Mouse (Mus musculus) limb, embryonic 14.5 days (tissue): ENCODE results near the gene Ddx51. TPM values are rescaled to one million over a fixed set of nuclear protein-coding genes. Genes with fewer than 3 reads are reported as not detected.

Experiments used
- ATAC-seq: fragments of 200-750 bp; cut with Nextera tagmentation; 2 replicates; pipeline ENCODE4 v1.8.0; 2017; ENCODE audit warnings: low read depth, moderate number of reproducible peaks, moderate TSS enrichment; ENCODE audit not compliant: low FRiP score
- DNase-seq: peaks from one replicate; pipeline ENCODE4 v3.0.0-alpha.2; 2015; ENCODE audit warnings: low spot score
- H3K27ac ChIP-seq: fragments of 300-500 bp; sonication (generic); replicated peaks from 2 replicates; pipeline ENCODE4 v1.5.1; 2014; ENCODE audit warnings: low read depth, mild to moderate bottlenecking, low read length, moderate library complexity, mixed read lengths
- H3K27me3 ChIP-seq: fragments of 300-500 bp; sonication (generic); 2 replicates; pipeline ENCODE4 v1.6.1; 2014; ENCODE audit warnings: low read length, mixed read lengths; ENCODE audit not compliant: control insufficient read depth, insufficient read depth
- H3K36me3 ChIP-seq: fragments of 300-500 bp; sonication (generic); 2 replicates; pipeline ENCODE4 v1.6.1; 2014; ENCODE audit warnings: mild to moderate bottlenecking, low read length, moderate library complexity, mixed read lengths; ENCODE audit not compliant: control insufficient read depth, insufficient read depth
- H3K4me1 ChIP-seq: fragments of 300-500 bp; sonication (generic); 2 replicates; pipeline ENCODE4 v1.6.1; 2014; ENCODE audit warnings: antibody characterized with exemption, low read length, mixed read lengths; ENCODE audit not compliant: control insufficient read depth, insufficient read depth
- H3K4me2 ChIP-seq: fragments of 300-500 bp; sonication (generic); replicated peaks from 2 replicates; pipeline ENCODE4 v1.6.1; 2014; ENCODE audit warnings: low read depth, mild to moderate bottlenecking, low read length, moderate library complexity; ENCODE audit not compliant: severe bottlenecking
- H3K4me3 ChIP-seq: fragments of 300-500 bp; sonication (generic); replicated peaks from 2 replicates; pipeline ENCODE4 v1.5.1; 2014; ENCODE audit warnings: low read length
- H3K9ac ChIP-seq: fragments of 300-500 bp; sonication (generic); 2 replicates; pipeline ENCODE4 v1.6.1; 2014; ENCODE audit warnings: mild to moderate bottlenecking, low read depth, low read length, moderate library complexity; ENCODE audit not compliant: severe bottlenecking
- H3K9me3 ChIP-seq: fragments of 300-500 bp; sonication (generic); 2 replicates; pipeline ENCODE4 v1.6.1; 2016; ENCODE audit warnings: low read length; ENCODE audit not compliant: control insufficient read depth
- POLR2A ChIP-seq: fragments of 200-500 bp; IDR thresholded peaks from 2 replicates; pipeline ENCODE4 v1.8.0; 2012; ENCODE audit warnings: inconsistent platforms, mild to moderate bottlenecking, moderate library complexity, borderline replicate concordance; ENCODE audit not compliant: insufficient read depth, insufficient read length; ENCODE audit errors: extremely low read depth
- WGBS: fragments of 180-500 bp; shearing (Covaris S2); extraction: QIAGEN DNeasy Blood & Tissue Kit; methylation state at CpG from one replicate; pipeline ENCODE4 v1.1.7; 2014; 5-methylcytosine and 5-hydroxymethylcytosine counted together
- microRNA-seq: library from miRNA; unstranded; fragments of <30 nt; microRNA quantifications from one replicate; pipeline ENCODE4, GENCODE M21; 2016
- polyA plus RNA-seq, 2 experiments: library from polyadenylated mRNA; depleted of rRNA in 1 of 2; stranded (reverse) in 1 of 2; unstranded in 1 of 2; fragments of >200 nt; fragmentation: Nextera tagmentation in 1 of 2; extraction: Ambion mirVana in 1 of 2; gene quantifications; 2 replicates each; pipeline versions ENCODE4 v1.2.1 to v1.2.3; 2012 to 2014

The Ddx51 gene
- polyA plus RNA-seq, 2 experiments, result 28.2 to 29.2 TPM

DNA sequence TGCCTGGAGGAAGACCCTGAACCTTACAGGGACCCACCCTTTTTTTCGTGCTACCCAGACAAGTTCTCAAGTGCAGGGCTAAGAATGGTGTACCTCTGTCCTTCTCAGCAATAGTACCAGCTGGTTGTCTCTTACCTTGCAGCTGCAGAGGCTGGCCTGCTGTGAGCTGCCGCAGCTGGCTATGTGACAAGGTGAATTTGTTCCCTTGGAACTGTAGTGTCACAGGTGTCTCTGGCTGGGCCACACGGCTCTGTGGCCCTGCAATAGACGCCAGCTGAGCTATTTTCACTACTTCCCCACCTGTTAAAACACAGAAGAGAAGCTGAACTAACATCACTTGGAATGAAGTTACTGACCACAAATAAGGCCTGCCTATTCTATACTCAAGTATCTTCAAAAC, 45.4 kb downstream of the Ddx51 start:
- Histone ChIP-seq H3K27me3 (no peaks in the 10 kb centered on the region), H3K27ac (no peak overlapping the region), H3K4me1 (no peaks in the 10 kb centered on the region), H3K4me2 (no peak overlapping the region), H3K4me3 (no peak overlapping the region), H3K9ac (no peak overlapping the region), H3K36me3 (peaks cover 94% of the 10 kb centered on the region), H3K9me3 (no peaks in the 10 kb centered on the region)
- DNase-seq (no peak), ATAC-seq (no peak)
- WGBS, result 89% methylated on average over 4 of the region's 4 CpGs
- no peak for TF ChIP-seq POLR2A

- no peak overlapping the region for H3K27ac ChIP-seq
- DNase-seq (no peak), ATAC-seq (no peak)
- H3K4me3 ChIP-seq, result no peak overlapping the region
- TF ChIP-seq POLR2A, result no peak
- H3K4me2 ChIP-seq, result no peak overlapping the region
- 94% methylated on average over 1 of the region's 1 CpGs for WGBS
- no peaks in the 10 kb centered on the region for H3K9me3 ChIP-seq
- peaks cover 96% of the 10 kb centered on the region for H3K36me3 ChIP-seq
- H3K27me3 ChIP-seq, result no peaks in the 10 kb centered on the region
- no peak overlapping the region for H3K9ac ChIP-seq
- no peaks in the 10 kb centered on the region for H3K4me1 ChIP-seq
Measured at GRCm38 (mm10) chr5:110704004-110704403, 50.8 kb downstream of the Ddx51 start.

DNA sequence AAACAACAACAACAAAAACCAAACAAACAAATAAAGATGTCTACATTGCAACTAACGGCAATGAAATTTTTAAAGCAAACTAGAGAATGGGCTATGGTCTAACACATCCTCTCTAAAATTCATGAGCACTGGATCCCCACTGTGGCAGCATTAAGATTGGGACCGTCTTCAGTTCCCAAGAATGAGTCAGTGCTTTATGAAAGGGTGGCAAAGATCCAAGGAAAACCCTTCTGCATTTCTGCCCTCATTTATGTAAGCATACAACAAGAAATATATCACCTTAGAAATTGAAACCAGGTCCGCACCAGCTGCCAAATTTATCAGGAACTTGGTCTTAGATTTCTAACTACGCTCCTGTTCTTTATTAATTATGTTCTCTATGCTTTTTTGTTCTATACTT, 56.0 kb downstream of the Ddx51 start:
- no peaks in the 10 kb centered on the region for H3K9me3 ChIP-seq
- H3K27ac ChIP-seq, result no peak overlapping the region
- no peak for ATAC-seq
- no peak for DNase-seq
- no peaks in the 10 kb centered on the region for H3K4me1 ChIP-seq
- TF ChIP-seq POLR2A, result no peak
- H3K36me3 ChIP-seq, result peaks cover 79% of the 10 kb centered on the region
- 83% methylated on average over 4 of the region's 4 CpGs for WGBS
- no peak overlapping the region for H3K9ac ChIP-seq
- no peak overlapping the region for H3K4me3 ChIP-seq
- H3K27me3 ChIP-seq, result no peaks in the 10 kb centered on the region
- no peak overlapping the region for H3K4me2 ChIP-seq

Small RNA genes within 50 kb of the gene (microRNA-seq; reads per million reads assigned to microRNA genes)
- 1.1 reads per million for gene Mir7026

Other genes with a start within 250 kb of the Ddx51 start
- 49.8 and 68.3 TPM in 2 replicates for gene Fbrsl1, start 204.9 kb upstream of the Ddx51 start, polyA plus RNA-seq (2012; rRNA removed)
- 20.8 and 23.5 TPM in 2 replicates for gene Fbrsl1, start 204.9 kb upstream of the Ddx51 start, polyA plus RNA-seq (2014; fragmentation: Nextera tagmentation; extraction: Ambion mirVana)
- 1.7 and 2.3 TPM in 2 replicates for gene Galnt9, start 109.1 kb upstream of the Ddx51 start, polyA plus RNA-seq (2012; rRNA removed)
- gene Galnt9, start 109.1 kb upstream of the Ddx51 start, polyA plus RNA-seq (2014; fragmentation: Nextera tagmentation; extraction: Ambion mirVana), result 2.0 and 2.6 TPM in 2 replicates
- gene Noc4l, start within 50 bp of the Ddx51 start, polyA plus RNA-seq (2012; rRNA removed), result 70.8 and 85.6 TPM in 2 replicates
- 40.1 and 43.0 TPM in 2 replicates for gene Noc4l, start within 50 bp of the Ddx51 start, polyA plus RNA-seq (2014; fragmentation: Nextera tagmentation; extraction: Ambion mirVana)
- 62.2 and 65.1 TPM in 2 replicates for gene Ep400, start 117.3 kb downstream of the Ddx51 start, polyA plus RNA-seq (2012; rRNA removed)
- gene Ep400, start 117.3 kb downstream of the Ddx51 start, polyA plus RNA-seq (2014; fragmentation: Nextera tagmentation; extraction: Ambion mirVana), result 37.9 and 38.2 TPM in 2 replicates
- gene Pus1, start 127.2 kb downstream of the Ddx51 start, polyA plus RNA-seq (2012; rRNA removed), result 29.4 and 30.6 TPM in 2 replicates
- gene Pus1, start 127.2 kb downstream of the Ddx51 start, polyA plus RNA-seq (2014; fragmentation: Nextera tagmentation; extraction: Ambion mirVana), result 20.0 and 20.9 TPM in 2 replicates
- gene Ulk1, start 156.6 kb downstream of the Ddx51 start, polyA plus RNA-seq (2012; rRNA removed), result 62.6 and 85.6 TPM in 2 replicates
- gene Ulk1, start 156.6 kb downstream of the Ddx51 start, polyA plus RNA-seq (2014; fragmentation: Nextera tagmentation; extraction: Ambion mirVana), result 28.1 and 36.9 TPM in 2 replicates
- gene Hscb, start 186.3 kb downstream of the Ddx51 start, polyA plus RNA-seq (2012; rRNA removed), result 19.2 and 19.3 TPM in 2 replicates
- gene Hscb, start 186.3 kb downstream of the Ddx51 start, polyA plus RNA-seq (2014; fragmentation: Nextera tagmentation; extraction: Ambion mirVana), result 19.4 and 23.9 TPM in 2 replicates
- gene Chek2, start 186.5 kb downstream of the Ddx51 start, polyA plus RNA-seq (2012; rRNA removed), result 15.2 and 18.1 TPM in 2 replicates
- gene Chek2, start 186.5 kb downstream of the Ddx51 start, polyA plus RNA-seq (2014; fragmentation: Nextera tagmentation; extraction: Ambion mirVana), result 15.5 and 16.2 TPM in 2 replicates
- gene Ttc28, start 226.4 kb downstream of the Ddx51 start, polyA plus RNA-seq (2012; rRNA removed), result 16.3 and 19.7 TPM in 2 replicates
- 19.9 and 25.9 TPM in 2 replicates for gene Ttc28, start 226.4 kb downstream of the Ddx51 start, polyA plus RNA-seq (2014; fragmentation: Nextera tagmentation; extraction: Ambion mirVana)